Mouse (Mus musculus) midbrain, embryonic 13.5 days (tissue): Measurements from ENCODE around the gene Sac3d1. TPM values are rescaled to one million over a fixed set of nuclear protein-coding genes. Genes with fewer than 3 reads are reported as not detected.

Experiments
- ATAC-seq: fragments of 200-750 bp; cut with Nextera tagmentation; 2 replicates; pipeline ENCODE4 v1.8.0; 2017; ENCODE audit warnings: mild to moderate bottlenecking, moderate TSS enrichment, moderate library complexity
- H3K27ac ChIP-seq: fragments of 300-500 bp; sonication (generic); 2 replicates; pipeline ENCODE4 v1.5.1; 2015; ENCODE audit warnings: inconsistent platforms, mild to moderate bottlenecking, moderate library complexity
- H3K27me3 ChIP-seq: fragments of 300-500 bp; sonication (generic); 2 replicates; pipeline ENCODE4 v1.6.1; 2015; ENCODE audit warnings: mild to moderate bottlenecking, inconsistent platforms
- H3K36me3 ChIP-seq: fragments of 300-500 bp; sonication (generic); 2 replicates; pipeline ENCODE4 v1.6.1; 2015; ENCODE audit warnings: mild to moderate bottlenecking, inconsistent platforms
- H3K4me1 ChIP-seq: fragments of 300-500 bp; sonication (generic); replicated peaks from 2 replicates; pipeline ENCODE4 v1.6.1; 2015; ENCODE audit warnings: inconsistent platforms
- H3K4me2 ChIP-seq: fragments of 300-500 bp; sonication (generic); replicated peaks from 2 replicates; pipeline ENCODE4 v1.6.1; 2015; ENCODE audit warnings: moderate library complexity, mild to moderate bottlenecking, inconsistent platforms
- H3K4me3 ChIP-seq: fragments of 300-500 bp; sonication (generic); replicated peaks from 2 replicates; pipeline ENCODE4 v1.5.1; 2015; ENCODE audit warnings: mild to moderate bottlenecking, inconsistent platforms
- H3K9ac ChIP-seq: fragments of 300-500 bp; sonication (generic); replicated peaks from 2 replicates; pipeline ENCODE4 v1.6.1; 2015; ENCODE audit warnings: mild to moderate bottlenecking, inconsistent platforms
- H3K9me3 ChIP-seq: fragments of 300-500 bp; sonication (generic); 2 replicates; pipeline ENCODE4 v1.6.1; 2016; ENCODE audit warnings: mild to moderate bottlenecking, inconsistent platforms
- WGBS: fragments of 180-500 bp; shearing (Covaris S2); methylation state at CpG from one replicate; pipeline ENCODE4 v1.1.7; 2015; 5-methylcytosine and 5-hydroxymethylcytosine counted together
- polyA plus RNA-seq: library from polyadenylated mRNA; unstranded; fragments of >200 nt; fragmentation: Nextera tagmentation; extraction: Ambion mirVana; gene quantifications from 2 replicates; pipeline ENCODE4 v1.2.1, GENCODE M21; 2015

The Sac3d1 gene
- 35.1 and 41.8 TPM in 2 replicates for polyA plus RNA-seq

DNA sequence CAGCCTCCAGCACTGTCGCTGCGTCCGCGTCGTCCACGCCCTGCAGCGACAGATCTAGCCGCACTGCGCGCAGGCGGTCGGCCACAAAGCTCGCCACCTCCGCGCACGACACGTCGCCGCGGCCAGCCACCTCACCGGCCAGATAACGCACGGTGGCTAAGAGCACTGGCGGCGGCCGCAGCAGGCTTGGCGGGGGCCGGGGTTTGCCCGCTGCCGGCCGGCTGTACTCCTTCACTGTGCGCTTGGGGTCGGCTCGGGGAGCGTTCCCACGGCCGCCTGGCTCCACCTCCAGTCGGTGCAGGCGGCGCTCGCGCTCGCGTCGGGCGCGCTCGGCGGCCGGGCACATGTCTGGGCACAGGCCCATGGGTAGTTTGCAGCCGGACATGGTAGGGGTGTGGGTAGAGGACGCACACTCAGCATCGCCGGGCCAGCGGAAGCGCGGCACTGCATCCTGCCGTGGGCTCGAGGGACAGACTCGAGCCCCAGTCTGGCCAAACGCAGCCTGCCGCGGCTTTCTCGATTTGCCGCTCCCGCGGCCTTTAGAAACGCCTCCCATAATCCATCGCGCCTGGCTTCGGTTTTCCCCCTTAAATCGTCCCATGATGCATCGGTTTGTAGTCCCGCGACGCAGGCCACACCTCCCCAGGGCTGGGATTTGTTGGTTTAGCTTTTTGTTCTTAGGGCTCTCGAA, at the start of gene Sac3d1:
TSS of gene Sac3d1 (minus strand) at position 665 of the 691 bp plus-strand sequence.
- peak within 1 kb of the TSS; percentile 85 for H3K4me3 ChIP-seq
- H3K4me2 ChIP-seq = peak within 1 kb of the TSS; percentile 89
- H3K27me3 ChIP-seq = no peaks in the 10 kb centered on the region
- peak within 1 kb of the TSS; percentile 93 for H3K27ac ChIP-seq
- no peaks in the 10 kb centered on the region for H3K9me3 ChIP-seq
- H3K4me1 ChIP-seq = peaks cover 32% of the 10 kb centered on the region
- peaks cover 40% of the 10 kb centered on the region for H3K36me3 ChIP-seq
- ATAC-seq = peak; percentile 89
- H3K9ac ChIP-seq = peak within 1 kb of the TSS; percentile 92
- WGBS = under 1% methylated on average over 67 of the region's 77 CpGs

DNA sequence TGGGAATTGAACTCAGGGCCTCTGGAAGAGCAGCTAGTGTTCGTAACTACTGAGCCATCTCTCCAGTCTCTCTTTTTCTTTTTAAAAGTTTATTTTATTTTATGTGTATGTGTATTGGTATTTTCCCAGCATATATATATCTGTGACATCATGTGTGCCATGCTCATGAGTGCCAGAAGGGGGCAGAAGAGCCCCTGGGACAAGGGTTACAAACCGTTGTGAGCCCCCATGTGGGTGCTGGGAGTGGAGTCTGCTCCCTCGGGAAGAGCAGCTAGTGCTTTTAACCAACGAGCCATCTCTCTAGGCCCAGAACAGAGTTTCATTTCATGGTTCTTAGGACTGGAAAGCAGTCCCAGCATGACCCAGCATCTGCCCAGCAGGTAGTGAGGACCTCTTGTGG, 48.3 kb upstream of the Sac3d1 start:
- Histone ChIP-seq H3K27me3 (0 out of 2 replicates have a peak, but pooled peaks cover 3% of the 10 kb centered on the region), H3K27ac (no peak overlapping the region), H3K4me2 (no peak overlapping the region), H3K36me3 (no peaks in the 10 kb centered on the region), H3K4me3 (no peak overlapping the region), H3K9me3 (no peaks in the 10 kb centered on the region), H3K9ac (no peak overlapping the region), H3K4me1 (no peaks in the 10 kb centered on the region)
- WGBS = 80% methylated on average over 4 of the region's 4 CpGs
- ATAC-seq = no peak

DNA sequence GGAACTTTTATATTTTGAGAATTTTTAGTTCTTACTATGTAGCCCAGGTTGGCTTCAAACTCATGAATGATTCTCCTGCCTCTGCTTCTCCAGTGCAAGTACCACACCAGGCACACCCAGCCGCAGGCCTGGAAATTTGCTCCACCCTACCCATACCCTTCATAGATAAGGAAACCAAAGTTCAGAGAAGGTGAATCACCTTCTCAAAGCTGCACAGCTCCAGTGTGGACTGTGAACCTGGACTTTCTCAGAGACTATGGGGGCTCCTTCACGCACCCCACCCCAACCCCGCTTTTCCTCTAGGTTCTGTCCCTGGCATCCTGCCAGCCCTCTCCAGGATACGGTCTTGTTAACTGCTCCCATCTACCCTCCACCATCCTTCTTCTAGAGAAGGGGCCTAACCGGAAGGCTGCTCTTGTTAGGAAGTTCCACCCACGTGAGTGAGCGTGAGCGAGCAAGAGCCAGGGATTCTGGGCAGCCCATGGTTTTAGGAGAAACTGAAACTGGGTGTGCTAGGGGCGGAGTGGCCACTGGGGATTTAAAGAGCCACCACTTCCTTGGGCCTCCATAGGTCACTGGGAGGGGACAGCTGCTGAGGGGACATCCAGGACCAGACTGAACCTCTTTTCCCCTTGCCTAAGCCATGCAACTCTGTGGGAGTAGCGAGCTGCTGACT, 45.6 kb upstream of the Sac3d1 start:
- Histone ChIP-seq H3K4me1 (no peaks in the 10 kb centered on the region), H3K36me3 (no peaks in the 10 kb centered on the region), H3K4me2 (no peak overlapping the region), H3K27me3 (0 out of 2 replicates have a peak, but pooled peaks cover 3% of the 10 kb centered on the region), H3K9me3 (no peaks in the 10 kb centered on the region), H3K9ac (no peak overlapping the region), H3K27ac (no peak overlapping the region), H3K4me3 (no peak overlapping the region)
- no peak for ATAC-seq
- 76% methylated on average over 10 of the region's 10 CpGs for WGBS

DNA sequence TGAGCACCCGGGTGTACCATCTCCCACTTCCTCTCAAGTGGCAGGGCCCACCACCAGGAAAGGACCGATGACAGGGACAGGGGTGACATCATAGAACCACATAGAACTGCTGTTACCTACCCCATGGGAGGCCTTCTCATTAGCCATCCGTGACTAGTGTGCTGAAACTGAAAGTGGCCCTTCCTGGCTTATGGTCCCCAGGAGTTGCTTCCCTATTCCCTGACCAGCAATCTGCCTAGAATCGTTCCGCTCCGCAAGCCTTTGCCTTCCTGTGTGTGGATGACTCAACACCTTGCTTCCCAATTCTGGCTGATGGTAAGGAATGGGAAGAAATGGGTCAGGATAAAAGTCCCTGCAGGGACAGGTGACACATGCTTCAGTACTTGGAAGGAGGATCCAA, 38.8 kb upstream of the Sac3d1 start:
- H3K4me1 ChIP-seq = no peaks in the 10 kb centered on the region
- WGBS = 85% methylated on average over 6 of the region's 6 CpGs
- H3K9ac ChIP-seq = no peak overlapping the region
- no peak for ATAC-seq
- H3K4me2 ChIP-seq = no peak overlapping the region
- no peak overlapping the region for H3K27ac ChIP-seq
- no peak overlapping the region for H3K4me3 ChIP-seq
- no peaks in the 10 kb centered on the region for H3K9me3 ChIP-seq
- H3K36me3 ChIP-seq = no peaks in the 10 kb centered on the region
- no peaks in the 10 kb centered on the region for H3K27me3 ChIP-seq

DNA sequence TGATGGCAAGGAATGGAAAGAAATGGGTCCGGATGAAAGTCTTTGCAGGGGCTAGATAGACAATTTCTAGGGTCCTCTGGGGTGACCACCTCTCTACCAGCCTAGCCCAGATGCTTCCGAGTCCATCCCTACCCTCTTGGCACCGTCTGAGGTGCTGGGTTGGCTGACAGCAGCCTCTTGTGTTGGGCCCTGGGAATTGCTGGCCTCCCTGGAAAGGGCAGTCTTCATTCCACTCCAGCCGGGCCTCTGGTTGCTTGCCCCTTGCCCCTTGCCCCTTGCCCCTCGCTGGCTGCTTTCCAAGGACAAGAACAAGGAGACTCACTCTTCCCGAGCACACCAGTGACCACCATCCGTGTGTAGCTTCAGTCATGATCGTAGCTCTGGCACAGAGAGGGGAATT, 37.9 kb upstream of the Sac3d1 start:
- Histone ChIP-seq H3K36me3 (no peaks in the 10 kb centered on the region), H3K27me3 (no peaks in the 10 kb centered on the region), H3K4me2 (no peak overlapping the region), H3K4me1 (no peaks in the 10 kb centered on the region), H3K9me3 (no peaks in the 10 kb centered on the region), H3K4me3 (no peak overlapping the region), H3K27ac (no peak overlapping the region), H3K9ac (no peak overlapping the region)
- no peak for ATAC-seq
- 71% methylated on average over 8 of the region's 8 CpGs for WGBS

DNA sequence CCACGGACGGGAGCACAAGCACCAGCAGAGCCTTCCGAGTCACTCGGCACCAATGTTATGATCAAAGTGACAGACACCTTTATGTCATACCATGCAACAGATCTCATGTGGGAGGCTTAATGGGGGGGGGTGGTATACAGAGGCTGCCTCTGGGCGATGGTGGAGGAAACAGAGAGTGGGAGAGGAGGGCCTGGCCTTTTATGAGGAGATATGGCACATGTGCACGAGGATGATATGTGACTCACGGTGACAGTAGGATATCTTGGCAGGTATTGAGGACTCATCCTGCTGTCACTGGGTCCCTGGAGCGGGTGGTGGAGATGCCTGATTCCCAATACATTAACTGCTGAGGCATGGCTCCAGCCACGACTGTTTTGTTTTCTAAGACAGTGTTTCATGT, 36.7 kb upstream of the Sac3d1 start:
- Histone ChIP-seq H3K4me2 (no peak overlapping the region), H3K36me3 (no peaks in the 10 kb centered on the region), H3K27ac (no peak overlapping the region), H3K9ac (no peak overlapping the region), H3K9me3 (no peaks in the 10 kb centered on the region), H3K4me3 (no peak overlapping the region), H3K27me3 (no peaks in the 10 kb centered on the region), H3K4me1 (no peaks in the 10 kb centered on the region)
- WGBS = 89% methylated on average over 9 of the region's 9 CpGs
- no peak for ATAC-seq

DNA sequence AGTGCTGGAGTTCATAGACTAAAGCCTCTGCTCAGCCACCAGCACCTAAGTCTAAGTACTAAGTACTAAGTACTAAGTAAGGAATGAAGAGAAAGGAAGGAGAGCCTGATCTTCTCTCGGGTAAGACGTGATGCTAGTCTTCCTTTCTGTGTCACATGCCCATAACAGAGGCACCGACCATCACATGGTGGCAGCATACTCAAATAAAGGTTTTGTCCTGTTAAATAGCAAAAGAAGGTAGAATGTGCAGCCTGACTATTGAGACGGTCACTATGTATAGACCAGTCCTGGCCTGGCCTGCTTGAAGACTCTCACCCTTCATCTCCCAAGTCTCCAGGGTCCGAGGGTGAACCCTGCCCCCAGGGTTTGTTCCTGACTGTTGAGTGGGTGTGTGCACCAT, 26.4 kb upstream of the Sac3d1 start:
- ATAC-seq = no peak
- H3K36me3 ChIP-seq = no peaks in the 10 kb centered on the region
- no peak overlapping the region for H3K4me3 ChIP-seq
- 82% methylated on average over 5 of the region's 5 CpGs for WGBS
- no peaks in the 10 kb centered on the region for H3K9me3 ChIP-seq
- H3K9ac ChIP-seq = no peak overlapping the region
- H3K27me3 ChIP-seq = no peaks in the 10 kb centered on the region
- no peak overlapping the region for H3K4me2 ChIP-seq
- H3K4me1 ChIP-seq = peaks cover 5% of the 10 kb centered on the region
- no peak overlapping the region for H3K27ac ChIP-seq

DNA sequence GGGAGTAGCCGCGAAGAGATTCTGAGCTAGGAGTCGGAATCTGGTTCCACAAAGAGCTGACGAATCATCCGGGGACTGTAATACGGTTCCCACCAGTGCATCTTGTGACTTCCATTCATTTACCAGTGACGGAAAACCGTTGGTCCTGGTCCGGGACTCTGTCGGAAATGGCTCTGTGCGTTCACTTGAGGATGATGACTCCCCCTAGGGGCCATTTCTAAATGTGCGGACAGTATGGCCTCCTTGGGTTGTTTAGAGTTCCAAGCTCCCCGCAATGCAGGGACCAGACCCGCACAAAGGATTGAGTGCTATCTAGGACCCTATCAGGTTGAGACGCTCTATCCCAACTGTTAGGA, 22.9 kb upstream of the Sac3d1 start, which contains the start of gene Arl2:
TSS of gene Arl2 (minus strand) at position 155 of the 356 bp plus-strand sequence.
- WGBS = under 1% methylated on average over 15 of the region's 15 CpGs
- Histone ChIP-seq H3K4me2 (peak within 1 kb of the TSS; percentile 84), H3K36me3 (peaks cover 22% of the 10 kb centered on the region), H3K4me1 (peaks cover 11% of the 10 kb centered on the region), H3K4me3 (peak within 1 kb of the TSS; percentile 55), H3K27me3 (no peaks in the 10 kb centered on the region), H3K9ac (peak within 1 kb of the TSS; percentile 85), H3K27ac (peak within 1 kb of the TSS; percentile 96), H3K9me3 (no peaks in the 10 kb centered on the region)
- peak; percentile 77 for ATAC-seq

DNA sequence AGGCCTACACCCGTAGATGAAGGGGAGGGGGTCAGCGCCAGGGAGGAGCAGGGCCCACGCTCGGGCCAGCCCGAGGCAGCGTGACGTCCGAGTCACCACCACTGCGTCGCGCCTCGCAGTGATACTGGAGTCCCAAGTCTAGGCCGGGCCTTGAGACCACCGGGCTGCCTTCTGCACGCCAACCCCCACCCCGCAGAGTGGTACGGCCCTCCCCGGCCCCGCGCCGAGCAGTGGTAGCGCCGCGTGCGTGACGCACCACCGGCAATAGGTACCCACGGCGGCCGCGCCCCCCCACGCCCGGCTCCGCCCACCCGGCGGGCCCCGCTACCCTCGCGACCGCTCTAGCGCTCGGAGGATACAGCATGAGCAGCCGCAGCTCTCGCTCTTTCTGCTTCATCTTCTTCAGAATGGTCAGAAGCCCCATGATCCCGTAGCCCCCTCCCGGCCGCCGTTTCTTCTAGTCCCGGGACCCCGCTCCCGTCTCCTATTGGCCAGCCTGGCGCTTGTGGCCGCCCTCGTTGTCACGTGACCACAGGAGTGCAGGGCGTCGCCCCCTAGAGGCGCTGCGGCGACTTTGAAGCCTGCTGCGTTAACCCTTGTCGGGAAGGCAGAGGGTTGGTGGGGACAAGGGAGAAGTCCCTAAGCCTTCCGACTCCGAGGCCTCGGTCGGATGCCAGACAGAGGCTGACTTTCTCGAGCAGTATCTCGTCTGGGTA, 22.4 kb upstream of the Sac3d1 start, which contains the start of gene Batf2:
TSS of gene Batf2 (plus strand) at position 306 of the 716 bp plus-strand sequence.
- peak within 1 kb of the TSS; percentile 96 for H3K27ac ChIP-seq
- H3K27me3 ChIP-seq = no peaks in the 10 kb centered on the region
- no peaks in the 10 kb centered on the region for H3K9me3 ChIP-seq
- under 1% methylated on average over 68 of the region's 68 CpGs for WGBS
- peaks cover 28% of the 10 kb centered on the region for H3K36me3 ChIP-seq
- H3K9ac ChIP-seq = peak within 1 kb of the TSS; percentile 85
- H3K4me3 ChIP-seq = peak within 1 kb of the TSS; percentile 55
- peaks cover 11% of the 10 kb centered on the region for H3K4me1 ChIP-seq
- peak within 1 kb of the TSS; percentile 84 for H3K4me2 ChIP-seq
- peak; percentile 96 for ATAC-seq

DNA sequence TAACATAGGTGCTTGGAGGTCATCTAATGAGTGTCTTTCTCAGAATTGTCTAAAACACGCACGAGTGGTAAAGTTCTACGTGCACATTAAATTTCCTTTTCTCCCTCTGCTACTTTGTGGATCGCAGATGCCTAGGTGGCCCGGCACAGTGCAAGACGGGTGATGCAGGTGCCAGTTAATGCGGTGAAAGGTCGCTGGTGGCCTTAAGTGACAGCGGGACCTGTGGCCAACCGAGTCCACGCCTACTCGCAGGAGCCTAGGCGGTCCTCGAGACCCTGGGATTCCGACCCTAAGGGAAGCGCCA, 21.9 kb upstream of the Sac3d1 start:
- peaks cover 11% of the 10 kb centered on the region for H3K4me1 ChIP-seq
- H3K27me3 ChIP-seq = no peaks in the 10 kb centered on the region
- 7% methylated on average over 16 of the region's 16 CpGs for WGBS
- ATAC-seq = no peak
- peak overlapping the region; percentile 55 for H3K4me3 ChIP-seq
- H3K9ac ChIP-seq = peak overlapping the region; percentile 85
- H3K9me3 ChIP-seq = no peaks in the 10 kb centered on the region
- H3K4me2 ChIP-seq = peak overlapping the region; percentile 84
- peak overlapping the region; percentile 96 for H3K27ac ChIP-seq
- H3K36me3 ChIP-seq = peaks cover 33% of the 10 kb centered on the region

DNA sequence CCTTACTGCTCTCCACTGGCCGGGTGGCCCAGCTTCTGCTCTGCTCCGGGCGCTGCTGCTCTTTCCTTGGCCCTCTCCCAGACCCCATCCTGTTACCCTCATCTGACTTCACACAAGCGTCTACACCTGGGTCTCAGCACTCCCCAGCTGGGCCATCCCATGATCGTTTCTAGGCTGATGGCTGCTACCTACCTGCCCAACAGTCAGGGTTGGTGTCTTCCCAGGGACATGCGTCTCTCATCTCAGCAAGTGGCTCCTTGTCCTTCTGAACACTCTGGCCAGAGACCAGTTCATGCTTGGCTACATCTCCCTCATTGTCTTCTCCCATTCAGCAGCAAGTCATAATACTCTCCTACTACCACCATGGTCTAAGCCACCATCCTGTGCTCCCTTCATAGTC, 21.3 kb upstream of the Sac3d1 start:
- peak overlapping the region; percentile 96; the same call in 1 of the 2 replicates for H3K27ac ChIP-seq

DNA sequence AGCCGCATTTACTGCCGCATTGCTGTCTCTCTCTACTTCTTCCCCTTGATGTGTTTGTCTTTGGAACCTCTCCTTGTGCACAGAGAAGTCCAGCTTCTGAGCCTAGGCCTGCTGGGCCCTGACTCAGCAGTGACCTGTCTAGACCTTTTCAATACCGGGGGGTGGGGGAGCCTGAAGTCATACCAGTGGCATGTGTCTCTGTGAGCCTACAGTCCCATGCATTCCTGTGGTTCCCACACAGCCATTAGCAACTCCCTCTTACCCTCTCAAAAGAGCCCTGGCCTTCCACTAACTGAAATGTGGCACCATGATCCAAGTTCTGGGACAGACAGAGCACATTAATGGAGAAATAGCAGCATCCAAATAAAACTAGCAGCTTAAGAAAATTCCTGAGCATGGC, 17.9 kb upstream of the Sac3d1 start:
- no peak overlapping the region for H3K27ac ChIP-seq
- 88% methylated on average over 3 of the region's 3 CpGs for WGBS

More for the DNA sequence above, 21.3 kb upstream of the Sac3d1 start:
- Histone ChIP-seq H3K4me2 (peak overlapping the region; percentile 84), H3K9me3 (no peaks in the 10 kb centered on the region), H3K36me3 (peaks cover 39% of the 10 kb centered on the region), H3K9ac (peak overlapping the region; percentile 85), H3K27me3 (no peaks in the 10 kb centered on the region), H3K4me3 (peak overlapping the region; percentile 55), H3K4me1 (peaks cover 11% of the 10 kb centered on the region)
- ATAC-seq = no peak
- WGBS = 92% methylated on average over 6 of the region's 6 CpGs

More for the DNA sequence above, 17.9 kb upstream of the Sac3d1 start:
- H3K36me3 ChIP-seq = peaks cover 51% of the 10 kb centered on the region
- H3K9me3 ChIP-seq = no peaks in the 10 kb centered on the region
- H3K4me1 ChIP-seq = peaks cover 11% of the 10 kb centered on the region
- H3K4me3 ChIP-seq = no peak overlapping the region
- no peak overlapping the region for H3K9ac ChIP-seq
- no peak overlapping the region for H3K4me2 ChIP-seq
- no peaks in the 10 kb centered on the region for H3K27me3 ChIP-seq
- ATAC-seq = no peak
